In genomic region chr12:3285377-3285776, GRCm38 (mm10) we compare ENCODE assay signal across 10 mouse cellular contexts. TPM values are rescaled to one million over a fixed set of nuclear protein-coding genes. Genes with fewer than 3 reads are reported as not detected.
DNase-seq lines count a peak whose midpoint lies in the region; ATAC-seq lines count a peak whose summit lies in the region.
"Had no signal": no experiment of that assay in that cellular context is flagged by ENCODE, and none has a peak within 500 bp of the region (broad histone marks: within the 10 kb centered on the region; RNA-seq: fewer than 3 reads in every experiment).

No protein-coding gene starts in this region.

- ATAC-seq in inflammation-experienced regulatory T-cells, adult 6 months, result peak; percentile 45

- peak; percentile 30 for DNase-seq in right cerebral cortex, adult 18-20 months
- no peak for DNase-seq in right cerebral cortex, postnatal 36 days (ENCODE audit: low spot score in 2 of 2)
- DNase-seq in R1 (ENCODE audit: low read depth, low spot score) (peak; percentile 10), adipocyte (ENCODE audit: low spot score) (no peak)
- peak; percentile 36 to 65 for DNase-seq in spleen, postnatal 36 days (ENCODE audit: low spot score in 2 of 2)
- no peak for DNase-seq in yolk sac, embryonic 10.5 days (ENCODE audit: low spot score)
- DNase-seq: heart, postnatal 10 days; kidney, adult 9 months; lung, postnatal 14 days had no signal

RNA-seq across cellular contexts. Expression of gene Rab10, which starts 24.4 kb away (rescaled TPM):
- 10 to 100 TPM; 50.4 to 64.1 (median 53.7) TPM for polyA plus RNA-seq in inflammation-experienced regulatory T-cells, adult 6 months (2017; shearing (Covaris generic))

Comparison
In these comparisons a context has a peak if more than half of its experiments do, and no peak if none do; other contexts are left out.
1. DNase-seq: peak in right cerebral cortex, adult 18-20 months (single experiment), R1 (single experiment) and spleen, postnatal 36 days (2 of 2); none in right cerebral cortex, postnatal 36 days (0 of 2), adipocyte (single experiment) and yolk sac, embryonic 10.5 days (single experiment).